Mouse (Mus musculus) A20 (cell line): Measurements from ENCODE around the gene Rassf8.

Source experiments
- DNase-seq: peaks from one replicate; pipeline ENCODE4 v3.0.0-alpha.2; 2011; ENCODE audit warnings: low read depth, low spot score

Gene Rassf8

GRCm38 (mm10) chr6:145747671-145748640, 1.4 kb downstream of the Rassf8 start:
- no peak for DNase-seq

- no peak for DNase-seq
Observed at GRCm38 (mm10) chr6:145750394-145750793, 3.8 kb downstream of the Rassf8 start.

- DNase-seq, result no peak
Observed at GRCm38 (mm10) chr6:145753296-145753695, 6.7 kb downstream of the Rassf8 start.

- DNase-seq, result no peak
Observed at GRCm38 (mm10) chr6:145754416-145754815, 7.9 kb downstream of the Rassf8 start.

- DNase-seq, result no peak
Observed at GRCm38 (mm10) chr6:145755942-145756639, 9.5 kb downstream of the Rassf8 start.

GRCm38 (mm10) chr6:145756640-145757005, 10.1 kb downstream of the Rassf8 start:
- DNase-seq, result no peak

- DNase-seq, result no peak
Observed at GRCm38 (mm10) chr6:145757346-145757745, 10.8 kb downstream of the Rassf8 start.

GRCm38 (mm10) chr6:145758685-145759084, 12.1 kb downstream of the Rassf8 start:
- DNase-seq, result no peak

- DNase-seq, result no peak
Observed at GRCm38 (mm10) chr6:145759432-145759831, 12.9 kb downstream of the Rassf8 start.

GRCm38 (mm10) chr6:145760246-145761016, 13.9 kb downstream of the Rassf8 start:
- DNase-seq, result no peak

- no peak for DNase-seq
Observed at GRCm38 (mm10) chr6:145761151-145761935, 14.8 kb downstream of the Rassf8 start.

- no peak for DNase-seq
Observed at GRCm38 (mm10) chr6:145762016-145762415, 15.5 kb downstream of the Rassf8 start.

- DNase-seq, result no peak
Observed at GRCm38 (mm10) chr6:145763051-145763450, 16.5 kb downstream of the Rassf8 start.

GRCm38 (mm10) chr6:145765011-145765410, 18.5 kb downstream of the Rassf8 start:
- DNase-seq, result peak; percentile 40

GRCm38 (mm10) chr6:145766971-145767370, 20.4 kb downstream of the Rassf8 start:
- no peak for DNase-seq

- DNase-seq, result no peak
Observed at GRCm38 (mm10) chr6:145767637-145768036, 21.1 kb downstream of the Rassf8 start.

- DNase-seq, result no peak
Observed at GRCm38 (mm10) chr6:145768671-145769292, 22.2 kb downstream of the Rassf8 start.

- DNase-seq, result no peak
Observed at GRCm38 (mm10) chr6:145769855-145770254, 23.3 kb downstream of the Rassf8 start.

GRCm38 (mm10) chr6:145770272-145771000, 23.9 kb downstream of the Rassf8 start:
- no peak for DNase-seq

- DNase-seq, result no peak
Observed at GRCm38 (mm10) chr6:145774436-145774835, 27.9 kb downstream of the Rassf8 start.
